Mouse (Mus musculus) right cerebral cortex, adult 18-20 months (tissue): Measurements from ENCODE around the gene Slc6a3.

Experiments used
- DNase-seq: peaks from one replicate; pipeline ENCODE4 v3.0.0; 2022; ENCODE audit warnings: mixed read lengths

Gene Slc6a3

GRCm38 (mm10) chr13:73536403-73536821 lies at the start of gene Slc6a3:
Gene Slc6a3, plus strand, starts transcription at chr13:73536747.
- no peak for DNase-seq

DNA sequence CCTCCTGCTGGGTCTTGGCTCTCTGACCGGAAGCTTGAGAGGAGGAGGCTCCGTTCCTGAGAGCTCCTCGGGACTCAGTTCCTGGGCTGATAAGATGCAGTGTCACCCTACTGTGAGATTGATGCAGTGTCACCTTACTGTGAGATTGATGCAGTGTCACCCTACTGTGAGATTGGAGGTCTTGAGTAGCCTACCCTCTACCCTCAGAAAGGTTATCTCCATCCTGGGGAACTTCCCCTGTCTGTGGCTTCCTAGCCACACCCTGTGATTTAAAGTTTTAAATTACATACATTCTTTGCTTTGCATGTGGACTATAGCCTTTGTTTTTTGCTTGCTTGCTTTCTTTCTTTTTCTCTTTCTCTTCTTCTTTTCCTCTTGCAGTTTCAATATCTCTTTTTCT lies 48.4 kb upstream of the Slc6a3 start:
- no peak for DNase-seq

DNA sequence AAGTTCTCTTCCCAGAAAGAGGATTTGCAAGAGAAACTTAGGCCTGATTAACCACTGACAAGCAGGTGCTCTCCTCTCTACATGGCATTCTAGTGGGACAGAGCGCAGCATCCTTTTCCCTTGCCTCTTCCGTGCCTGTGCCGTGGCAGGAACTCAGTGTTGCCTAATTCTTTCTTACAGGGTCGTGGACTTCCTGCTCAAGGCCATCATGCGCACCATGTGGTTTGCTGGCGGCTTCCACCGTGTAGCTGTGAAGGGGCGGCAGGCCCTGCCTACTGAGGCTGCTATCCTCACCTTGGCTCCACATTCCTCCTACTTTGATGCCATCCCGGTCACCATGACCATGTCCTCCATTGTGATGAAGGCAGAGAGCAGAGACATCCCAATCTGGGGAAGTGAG lies 47.8 kb upstream of the Slc6a3 start:
- DNase-seq = no peak

DNA sequence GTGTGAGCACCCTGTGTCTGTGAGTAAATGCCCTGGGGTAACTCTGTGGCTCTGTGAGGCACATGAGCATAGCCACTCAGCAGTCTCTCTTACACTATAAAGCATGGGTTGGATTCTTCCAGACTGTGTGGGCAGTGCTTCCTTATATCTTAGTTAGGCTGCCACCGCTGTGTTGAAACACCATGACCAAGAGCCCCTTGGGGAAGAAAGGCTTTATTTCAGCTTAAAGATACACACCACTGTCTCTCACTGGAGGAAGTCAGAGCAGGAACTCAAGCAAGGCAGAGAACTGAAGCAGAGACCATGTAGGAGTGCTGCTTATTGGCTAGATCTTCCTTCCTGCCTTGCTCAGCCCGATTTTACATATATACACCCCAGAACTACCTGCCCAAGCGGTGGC lies 46.6 kb upstream of the Slc6a3 start:
- no peak for DNase-seq

DNA sequence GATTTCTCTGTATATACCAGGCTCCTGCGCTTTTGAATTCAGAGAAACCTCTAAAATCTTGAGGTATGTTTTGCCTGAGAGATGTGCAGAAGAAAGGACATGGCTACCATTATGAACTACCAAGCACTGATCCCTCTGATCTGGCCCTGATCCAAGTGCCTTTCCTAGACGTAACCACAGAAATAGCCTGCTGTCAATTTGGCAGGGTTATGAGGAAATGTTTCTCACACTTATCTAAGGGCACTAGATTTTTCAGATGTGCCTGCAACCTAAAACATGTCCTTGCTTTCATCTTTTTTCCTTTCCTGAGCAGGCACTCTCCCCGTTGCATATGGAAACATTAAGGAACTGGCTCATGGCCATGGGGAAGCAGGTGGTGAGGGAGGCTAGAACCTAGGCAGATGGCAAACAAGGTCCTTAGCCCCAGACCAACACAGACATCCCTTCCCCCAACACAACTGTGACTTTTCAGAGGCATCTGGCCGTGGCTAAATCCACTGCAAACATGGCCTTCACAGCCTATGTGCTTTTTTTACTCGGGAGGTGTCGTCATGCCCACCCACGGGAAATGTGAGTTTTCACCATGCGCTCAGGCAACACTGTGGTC lies 45.9 kb upstream of the Slc6a3 start:
- peak; percentile 56 for DNase-seq

GRCm38 (mm10) chr13:73493183-73493582 lies 43.4 kb upstream of the Slc6a3 start:
- no peak for DNase-seq

DNA sequence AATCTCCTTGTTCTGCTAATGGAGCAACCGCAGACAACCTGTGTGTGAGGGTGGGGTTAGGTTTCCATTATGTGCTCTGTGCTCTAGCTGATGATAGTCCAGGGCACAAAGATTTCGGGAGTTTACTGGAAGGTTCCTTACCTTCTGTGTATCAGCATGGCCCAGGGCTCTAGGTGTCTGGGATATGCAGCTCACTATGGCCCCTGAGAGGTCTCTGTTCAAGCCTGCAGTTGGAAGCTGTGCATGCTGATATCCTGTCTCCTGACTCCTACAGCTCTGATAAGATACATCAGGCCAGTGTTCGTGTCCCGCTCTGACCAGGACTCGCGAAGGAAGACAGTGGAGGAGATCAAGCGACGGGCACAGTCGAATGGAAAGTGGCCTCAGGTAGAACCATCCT lies 42.0 kb upstream of the Slc6a3 start:
- no peak for DNase-seq

DNA sequence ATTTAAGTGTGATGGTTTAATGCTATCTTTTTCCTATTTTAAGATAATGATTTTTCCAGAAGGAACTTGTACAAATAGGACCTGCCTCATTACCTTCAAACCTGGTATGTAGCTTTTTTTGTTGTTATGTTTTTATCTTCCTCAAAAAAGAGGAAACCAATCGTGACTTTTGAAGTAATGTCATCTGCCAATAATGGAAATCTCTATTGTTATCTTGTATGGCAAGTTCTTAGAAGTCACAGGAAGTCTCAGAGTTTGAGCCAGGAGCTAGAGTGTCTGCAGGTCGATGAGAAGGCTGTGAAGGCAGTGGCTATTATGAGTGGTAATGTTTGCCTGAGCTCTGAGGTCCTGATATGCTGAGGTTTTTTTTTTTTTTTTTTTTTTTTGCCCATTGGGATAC lies 40.4 kb upstream of the Slc6a3 start:
- DNase-seq = no peak

DNA sequence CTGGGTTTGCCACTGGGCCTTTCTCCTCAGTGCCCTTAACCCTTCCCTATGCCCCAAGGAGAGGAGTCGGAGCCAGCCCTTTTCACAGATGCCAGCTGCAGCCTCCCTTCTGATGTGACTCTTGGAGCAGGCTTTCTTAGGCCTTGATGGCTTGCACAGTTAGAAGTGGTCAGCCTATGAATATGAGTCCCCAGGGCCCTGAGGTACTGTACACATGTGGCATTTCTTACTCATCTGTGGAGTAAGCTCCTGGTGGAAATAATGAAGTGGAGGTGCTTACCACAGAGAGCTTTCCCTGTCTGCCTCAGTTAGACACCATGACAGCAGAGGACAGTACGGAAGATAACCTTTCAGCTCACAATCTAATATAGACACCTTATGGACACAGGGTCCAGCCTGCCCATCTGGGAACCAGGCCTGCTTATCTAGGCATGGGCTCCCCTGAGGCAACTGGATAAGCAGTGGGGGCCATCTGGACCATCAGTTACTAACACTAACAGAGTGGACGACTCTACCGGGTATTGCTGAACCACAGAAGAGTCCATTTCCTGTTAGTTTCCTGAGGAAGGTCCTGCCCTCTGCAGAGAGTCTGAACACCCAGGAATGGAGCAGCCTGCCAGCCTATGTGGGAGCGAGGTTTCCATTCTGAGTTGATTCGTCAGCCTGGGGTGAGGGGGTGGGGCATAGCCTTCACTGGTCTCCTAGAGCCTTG lies 36.5 kb upstream of the Slc6a3 start:
- no peak for DNase-seq

DNA sequence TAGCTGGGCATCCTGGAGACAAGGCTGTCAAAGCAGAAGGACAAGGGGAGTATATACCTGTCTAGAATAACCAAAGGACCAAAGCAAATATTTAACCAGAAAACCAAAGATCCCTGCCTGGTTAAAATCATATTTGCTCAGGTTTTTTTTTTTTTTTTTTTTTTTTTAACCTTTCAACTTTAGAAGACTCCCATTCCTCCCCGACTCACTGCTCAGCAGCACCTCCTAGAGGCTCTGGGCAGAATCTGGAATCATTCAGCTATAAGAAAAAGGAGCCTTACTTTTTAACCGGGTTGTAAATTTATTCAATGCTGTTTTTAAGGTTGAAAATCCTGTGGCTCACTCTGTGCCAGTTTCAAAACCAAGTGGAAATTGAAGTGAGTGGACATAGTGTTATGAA lies 33.8 kb upstream of the Slc6a3 start:
- no peak for DNase-seq

GRCm38 (mm10) chr13:73505686-73506467 lies 30.7 kb upstream of the Slc6a3 start:
- peak; percentile 85 for DNase-seq

DNA sequence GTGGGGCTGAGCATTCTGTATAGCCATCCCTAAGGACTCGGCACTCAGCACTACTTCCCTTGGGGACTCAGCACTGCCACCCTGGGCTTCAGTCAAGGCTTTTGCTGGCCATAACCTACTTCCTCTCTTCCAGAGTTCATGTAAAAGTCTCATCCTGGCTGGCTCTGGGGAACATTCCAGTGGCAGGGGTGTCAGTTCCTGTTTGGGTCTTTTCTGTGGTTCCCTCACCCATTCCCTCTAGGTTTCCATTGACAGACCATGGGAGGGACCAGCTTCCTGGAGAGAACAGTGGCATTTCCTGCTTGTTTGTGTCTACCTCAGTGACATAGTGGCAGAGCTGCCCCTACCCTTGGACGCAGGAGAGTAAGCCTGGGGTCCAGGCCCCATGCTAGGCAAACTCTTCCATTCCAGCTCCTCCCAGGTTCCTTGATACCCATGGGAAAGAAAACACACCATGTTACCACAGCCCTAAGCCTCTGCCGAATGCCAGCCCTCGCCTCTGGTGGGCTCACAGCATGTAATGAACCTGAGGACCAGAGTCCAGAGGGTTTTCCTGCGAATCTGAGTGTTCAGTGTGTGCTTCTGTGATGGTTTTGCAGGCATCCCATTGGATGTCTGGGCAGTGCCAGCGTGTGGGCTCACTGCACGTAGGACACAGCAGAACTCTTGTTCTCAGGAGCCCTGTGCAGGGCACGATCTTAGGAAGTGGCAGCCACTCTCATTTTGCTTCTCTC lies 27.6 kb upstream of the Slc6a3 start:
- DNase-seq = no peak

- no peak for DNase-seq
Observed at GRCm38 (mm10) chr13:73509869-73510268, 26.7 kb upstream of the Slc6a3 start.

- peak; percentile 73 for DNase-seq
Observed at GRCm38 (mm10) chr13:73512776-73513673, 23.5 kb upstream of the Slc6a3 start.

- no peak for DNase-seq
Observed at GRCm38 (mm10) chr13:73516886-73517285, 19.7 kb upstream of the Slc6a3 start.

DNA sequence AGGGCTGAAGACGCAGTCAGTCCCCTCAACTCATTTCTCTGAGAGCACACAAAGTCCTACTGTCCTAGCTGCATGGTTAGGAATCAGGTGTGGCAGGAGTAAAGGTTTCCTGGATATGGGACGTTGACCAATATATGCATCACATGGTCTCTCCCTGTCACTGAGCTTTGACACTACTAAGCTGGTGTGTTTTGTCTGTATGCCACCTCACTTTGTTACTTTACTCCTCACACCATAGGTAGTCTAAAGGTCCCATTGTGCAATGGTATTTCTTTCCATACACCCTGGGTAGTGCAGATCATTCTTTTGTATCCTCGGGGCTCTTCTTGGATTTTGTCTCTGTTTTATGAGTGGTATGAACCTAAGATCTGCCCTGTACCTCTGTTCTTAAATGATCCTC lies 2.8 kb upstream of the Slc6a3 start:
- DNase-seq = no peak

DNA sequence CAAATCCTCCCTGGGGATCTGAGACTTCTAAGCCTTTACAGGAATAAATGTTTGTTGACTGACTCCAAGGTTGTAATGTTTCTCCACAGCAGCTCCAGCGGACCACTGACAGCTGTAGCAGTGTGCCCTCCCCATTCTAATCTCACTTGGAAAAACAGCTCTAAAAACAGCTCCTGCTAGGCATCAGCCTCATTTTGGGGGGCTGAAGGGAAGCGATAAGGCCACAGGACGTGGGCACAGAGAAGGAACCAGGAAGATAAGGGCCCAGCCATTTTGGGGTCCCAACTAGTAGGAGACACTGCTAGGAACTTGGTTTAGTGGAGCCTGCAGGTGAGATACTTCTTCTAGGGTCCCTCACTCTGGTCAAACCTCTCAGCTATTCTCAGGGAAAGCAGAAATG lies 1.3 kb upstream of the Slc6a3 start:
- no peak for DNase-seq

DNA sequence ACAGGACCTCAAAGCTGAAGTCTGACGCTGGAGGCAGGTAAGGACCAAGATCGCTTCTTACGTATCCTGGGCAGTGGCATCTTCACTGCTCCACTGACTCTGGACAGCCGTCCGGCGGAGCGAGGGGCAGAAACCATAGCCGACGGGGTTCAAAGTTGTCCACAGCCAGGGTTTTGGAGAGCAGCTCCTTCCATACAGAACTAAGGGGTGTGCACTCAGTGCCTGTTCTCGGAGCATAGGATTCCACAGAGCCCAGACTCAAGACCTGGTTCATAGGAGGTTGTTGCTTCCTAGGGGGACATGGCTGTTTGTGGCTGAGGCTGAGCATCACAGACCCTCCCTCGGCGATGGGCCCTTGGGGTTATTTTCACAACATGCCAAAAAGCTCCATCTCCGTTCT lies 277 bp downstream of the Slc6a3 start:
- no peak for DNase-seq

DNA sequence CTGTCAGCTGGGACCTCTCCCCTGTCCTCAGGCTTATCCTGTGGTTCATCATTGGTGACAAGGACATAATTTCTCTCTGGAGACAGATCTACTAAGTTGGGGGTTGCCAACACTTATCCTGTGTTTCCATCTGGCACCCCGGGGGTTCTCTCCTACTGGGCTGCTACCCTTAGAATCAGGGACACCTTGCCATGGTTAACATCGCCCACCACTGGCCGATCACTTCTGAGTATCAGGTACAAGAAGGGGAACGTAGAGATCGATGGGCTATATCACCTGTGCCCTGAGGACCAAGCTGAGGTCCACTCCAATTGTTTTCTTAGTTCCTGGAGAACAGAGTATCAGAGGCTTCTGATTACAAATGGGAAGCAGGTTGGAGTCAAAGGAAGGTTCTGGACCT lies 27.7 kb downstream of the Slc6a3 start:
- DNase-seq = no peak

DNA sequence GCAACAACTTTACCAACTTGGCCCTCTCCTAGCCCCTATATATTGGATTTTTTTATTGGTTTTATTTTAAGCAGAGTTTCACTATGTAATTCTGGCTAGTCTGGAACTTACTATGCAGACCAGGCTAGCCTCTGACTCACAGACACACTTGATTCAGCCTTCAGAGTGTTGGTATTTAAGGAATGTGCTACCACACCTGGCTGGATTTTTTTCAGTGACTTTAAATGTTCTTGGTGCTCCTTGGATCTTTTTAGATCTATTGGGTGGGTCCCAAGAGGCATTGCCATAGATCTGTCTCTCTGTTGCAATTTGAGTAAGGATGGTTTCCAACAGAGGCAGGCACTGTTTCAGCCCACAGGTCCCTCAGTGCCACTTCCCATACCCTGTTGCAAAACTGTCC lies 38.5 kb downstream of the Slc6a3 start:
- DNase-seq = no peak

- no peak for DNase-seq
Observed at GRCm38 (mm10) chr13:73577277-73577676, 40.7 kb downstream of the Slc6a3 start.

- DNase-seq = no peak
Observed at GRCm38 (mm10) chr13:73591488-73591887, 54.9 kb downstream of the Slc6a3 start.
